Mouse (Mus musculus) heart, adult 2 months (tissue): Measurements from ENCODE around the gene Limd2. TPM values are rescaled to one million over a fixed set of nuclear protein-coding genes. Genes with fewer than 3 reads are reported as not detected.

Experiments used
- DNase-seq, 2 experiments: peaks; one replicate each; pipeline ENCODE4 v3.0.0; 2021
- H3K27ac ChIP-seq: fragments of 200-600 bp; 2 replicates; pipeline ENCODE4 v1.8.1; 2022
- H3K27me3 ChIP-seq: fragments of 200-500 bp; 2 replicates; pipeline ENCODE4 v1.6.1; 2012; ENCODE audit warnings: mild to moderate bottlenecking, low read length, inconsistent platforms, mixed read lengths; ENCODE audit not compliant: control insufficient read depth, insufficient read depth
- H3K36me3 ChIP-seq: fragments of 200-500 bp; 2 replicates; pipeline ENCODE4 v1.6.1; 2012; ENCODE audit warnings: low read length, inconsistent platforms; ENCODE audit not compliant: control insufficient read depth, insufficient read depth
- H3K4me1 ChIP-seq: fragments of 200-500 bp; 2 replicates; pipeline ENCODE4 v1.6.1; 2011; ENCODE audit warnings: low read length; ENCODE audit not compliant: control insufficient read depth, insufficient read depth
- H3K4me3 ChIP-seq: fragments of 200-600 bp; 2 replicates; pipeline ENCODE4 v1.8.1; 2022
- H3K79me2 ChIP-seq: fragments of 200-500 bp; replicated peaks from 2 replicates; pipeline ENCODE4 v1.6.1; 2012; ENCODE audit warnings: mild to moderate bottlenecking, inconsistent platforms, low read length, moderate library complexity, mixed read lengths; ENCODE audit not compliant: control insufficient read depth, insufficient read depth
- H3K9ac ChIP-seq: fragments of 200-500 bp; 2 replicates; pipeline ENCODE4 v1.6.1; 2012; ENCODE audit warnings: low read depth, mild to moderate bottlenecking, control low read depth, inconsistent platforms, low read length, mixed read lengths
- CTCF ChIP-seq: fragments of 200-600 bp; IDR thresholded peaks from 2 replicates; pipeline ENCODE4 v1.8.1; 2022; ENCODE audit warnings: antibody characterized with exemption, mild to moderate bottlenecking, moderate library complexity
- EP300 ChIP-seq: fragments of 200-500 bp; IDR thresholded peaks from 2 replicates; pipeline ENCODE4 v1.6.1; 2011; ENCODE audit warnings: low read depth, low read length, control low read depth; ENCODE audit not compliant: insufficient read depth
- POLR2A ChIP-seq: fragments of 200-500 bp; IDR thresholded peaks from 2 replicates; pipeline ENCODE4 v1.6.1; 2011; ENCODE audit warnings: mild to moderate bottlenecking, low read depth, low read length, control low read depth; ENCODE audit not compliant: insufficient read depth
- WGBS: fragments of 180-500 bp; shearing (Covaris S2); methylation state at CpG from one replicate; pipeline ENCODE4 v1.1.7; 2018; 5-methylcytosine and 5-hydroxymethylcytosine counted together
- intact Hi-C: fragments of 180-260 bp; cut with DNase I; formaldehyde crosslinking; loops from one replicate; pipeline ENCODE4 v1.15.1; 2025
- polyA plus RNA-seq: library from polyadenylated mRNA; depleted of rRNA; stranded (reverse); fragments of >200 nt; gene quantifications from 2 replicates; pipeline ENCODE4 v1.2.3, GENCODE M21; 2012
- total RNA-seq, 2 experiments: library from RNA; stranded (reverse); gene quantifications; 2 replicates each; pipeline ENCODE4 v1.2.3; 2021

Gene Limd2
- total and polyA plus RNA-seq, 3 experiments: 3.6 to 11.5 (median 4.7) TPM

GRCm38 (mm10) chr11:106158930-106159215, 1.8 kb downstream of the Limd2 start:
- Histone ChIP-seq H3K4me1 (peaks cover 5% of the 10 kb centered on the region), H3K4me3 (no peak overlapping the region), H3K9ac (peak overlapping the region; percentile 28), H3K36me3 (no peaks in the 10 kb centered on the region), H3K79me2 (no peaks in the 10 kb centered on the region), H3K27me3 (no peaks in the 10 kb centered on the region), H3K27ac (peak overlapping the region; percentile 70; the same call in 1 of the 2 replicates)
- no peak for TF ChIP-seq CTCF
- no peak for TF ChIP-seq POLR2A
- no peak for TF ChIP-seq EP300
- WGBS: 50% methylated on average over 9 of the region's 9 CpGs
- intact Hi-C loops: no loop called here
- DNase-seq: no peak

DNA sequence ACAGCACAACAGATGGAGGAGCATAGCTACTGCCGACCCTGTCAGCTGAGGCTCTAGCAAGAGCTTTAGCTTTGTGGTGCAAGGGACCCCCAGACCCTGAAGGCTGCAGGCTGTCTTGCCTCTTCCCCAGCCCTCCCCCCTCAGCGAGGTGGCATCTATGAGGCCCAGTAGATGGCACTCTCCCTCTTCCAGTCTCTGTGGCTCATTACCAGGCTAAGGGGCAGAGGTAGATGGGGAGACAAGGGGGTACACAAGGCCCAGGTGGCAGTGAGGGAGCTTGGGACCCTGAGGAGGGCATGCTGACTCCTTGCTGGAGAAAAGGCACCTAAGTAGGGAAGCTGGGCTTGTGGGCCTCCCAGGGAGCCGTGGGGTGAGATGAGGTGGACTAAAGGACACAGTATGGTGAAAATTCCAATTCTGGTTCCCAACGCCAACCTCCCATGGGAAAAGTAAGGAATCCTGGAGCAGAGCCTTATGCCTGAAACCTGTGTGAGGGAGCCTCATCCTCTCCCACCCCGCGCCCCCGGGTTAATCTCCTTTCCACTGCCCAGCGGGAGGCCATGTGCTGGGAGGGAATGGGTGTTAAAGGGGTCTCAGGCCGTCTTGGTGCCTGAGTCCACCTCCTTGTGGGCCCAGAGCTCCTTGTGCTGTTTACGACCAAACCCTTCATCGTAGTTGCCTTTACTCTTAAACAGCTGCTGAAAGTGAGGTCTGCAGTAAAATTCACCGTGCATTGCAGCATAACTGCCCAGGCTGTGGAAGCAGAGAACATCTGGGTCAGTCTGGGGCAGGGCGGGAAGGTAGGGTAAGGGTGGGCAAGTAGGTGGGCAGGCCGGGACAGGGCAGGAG, 2.4 kb downstream of the Limd2 start:
- Histone ChIP-seq H3K27ac (no peak overlapping the region), H3K4me3 (no peak overlapping the region), H3K27me3 (no peaks in the 10 kb centered on the region), H3K36me3 (no peaks in the 10 kb centered on the region), H3K9ac (peak overlapping the region; percentile 28), H3K79me2 (no peaks in the 10 kb centered on the region), H3K4me1 (peaks cover 3% of the 10 kb centered on the region)
- WGBS: 49% methylated on average over 14 of the region's 14 CpGs
- intact Hi-C loops: no loop called here
- no peak for DNase-seq
- TF ChIP-seq CTCF: peak; percentile 58
- TF ChIP-seq POLR2A: no peak
- TF ChIP-seq EP300: no peak

- intact Hi-C loops: no loop called here
- H3K36me3 ChIP-seq: no peaks in the 10 kb centered on the region
- DNase-seq: no peak
- no peak overlapping the region for H3K27ac ChIP-seq
- no peak overlapping the region for H3K4me3 ChIP-seq
- 76% methylated on average over 7 of the region's 7 CpGs for WGBS
- H3K27me3 ChIP-seq: no peaks in the 10 kb centered on the region
- H3K4me1 ChIP-seq: peaks cover 1% of the 10 kb centered on the region; the same call in 1 of the 2 replicates
- no peak overlapping the region for H3K9ac ChIP-seq
- no peak for TF ChIP-seq POLR2A
- TF ChIP-seq CTCF: no peak
- TF ChIP-seq EP300: no peak
- H3K79me2 ChIP-seq: no peaks in the 10 kb centered on the region
Observed at GRCm38 (mm10) chr11:106157154-106157553, 3.5 kb downstream of the Limd2 start.

DNA sequence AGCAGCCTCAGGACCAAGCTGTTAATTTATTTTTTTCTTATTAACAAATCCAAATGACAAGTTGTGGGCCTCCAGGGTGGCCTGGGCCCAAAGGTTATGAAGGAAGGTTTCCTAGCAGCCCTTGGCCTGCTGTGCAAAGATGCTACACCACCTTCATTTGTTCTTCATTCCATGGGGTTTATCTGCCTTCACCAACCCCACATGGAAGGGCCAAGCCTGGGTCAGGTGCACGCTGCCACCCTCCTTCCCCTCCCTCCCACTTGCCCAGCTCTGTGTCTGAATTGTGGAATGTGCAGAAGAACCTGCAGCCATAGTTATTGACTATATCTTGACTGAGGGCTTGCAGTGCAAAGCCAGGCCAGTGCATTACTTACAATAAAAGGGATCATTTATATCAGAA, 4.4 kb downstream of the Limd2 start:
- Histone ChIP-seq H3K27me3 (no peaks in the 10 kb centered on the region), H3K36me3 (no peaks in the 10 kb centered on the region), H3K4me3 (no peak overlapping the region), H3K79me2 (no peaks in the 10 kb centered on the region), H3K4me1 (peaks cover 1% of the 10 kb centered on the region; the same call in 1 of the 2 replicates), H3K9ac (no peak overlapping the region), H3K27ac (no peak overlapping the region)
- intact Hi-C loops: no loop called here
- WGBS: 78% methylated on average over 1 of the region's 1 CpGs
- DNase-seq: no peak
- TF ChIP-seq CTCF (no peak), EP300 (no peak), POLR2A (no peak)

DNA sequence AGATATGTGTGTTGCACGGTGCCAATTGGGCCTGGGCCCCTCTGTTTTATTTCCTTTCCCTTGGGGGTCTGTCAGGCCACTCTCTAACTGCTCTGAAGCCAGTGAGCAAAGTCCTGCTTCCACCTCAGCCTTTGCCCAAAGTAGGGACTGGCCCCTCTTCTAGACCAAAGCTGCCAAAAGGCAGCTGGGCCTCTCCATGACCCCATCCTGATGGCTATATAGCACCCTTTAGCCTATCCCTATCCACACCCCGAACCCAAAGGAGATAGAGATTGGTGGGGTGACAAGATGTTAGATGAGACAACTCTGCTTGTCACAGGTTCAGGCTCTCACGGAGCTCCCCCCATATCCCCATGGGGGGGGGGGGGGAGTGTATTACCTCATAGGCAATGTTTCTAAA, 4.9 kb downstream of the Limd2 start:
- intact Hi-C loops: no loop called here
- TF ChIP-seq POLR2A: no peak
- DNase-seq: no peak
- no peak overlapping the region for H3K9ac ChIP-seq
- H3K4me1 ChIP-seq: peaks cover 1% of the 10 kb centered on the region; the same call in 1 of the 2 replicates
- no peaks in the 10 kb centered on the region for H3K36me3 ChIP-seq
- WGBS: 53% methylated on average over 3 of the region's 3 CpGs
- no peaks in the 10 kb centered on the region for H3K27me3 ChIP-seq
- H3K4me3 ChIP-seq: no peak overlapping the region
- no peaks in the 10 kb centered on the region for H3K79me2 ChIP-seq
- H3K27ac ChIP-seq: no peak overlapping the region

DNA sequence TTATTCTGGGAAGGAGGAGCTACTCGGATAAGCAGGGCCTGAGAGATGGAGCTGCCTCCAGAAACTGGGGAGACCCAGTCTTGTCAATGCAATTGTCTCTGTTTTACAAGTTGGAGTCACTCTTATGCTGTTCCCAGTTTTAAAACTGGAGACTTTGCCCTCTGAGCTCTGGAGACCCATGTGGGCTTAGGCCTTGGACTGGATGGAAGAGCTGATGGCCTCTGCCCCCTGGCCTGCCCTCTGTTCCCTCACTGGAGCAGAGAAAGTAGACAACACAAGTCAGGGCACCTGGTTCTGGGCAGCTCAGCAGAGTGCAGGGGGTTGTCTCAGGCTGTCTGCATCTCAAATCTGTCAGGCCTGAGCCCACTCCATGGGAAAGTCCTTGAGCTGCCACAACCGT, 5.9 kb downstream of the Limd2 start:
- WGBS: 70% methylated on average over 2 of the region's 2 CpGs
- no peak for TF ChIP-seq POLR2A
- no peak for TF ChIP-seq EP300
- TF ChIP-seq CTCF: no peak
- H3K36me3 ChIP-seq: no peaks in the 10 kb centered on the region
- no peak for DNase-seq
- H3K79me2 ChIP-seq: no peaks in the 10 kb centered on the region
- no peak overlapping the region for H3K9ac ChIP-seq
- intact Hi-C loops: no loop called here
- H3K27ac ChIP-seq: no peak overlapping the region
- no peak overlapping the region for H3K4me3 ChIP-seq
- no peaks in the 10 kb centered on the region for H3K27me3 ChIP-seq
- H3K4me1 ChIP-seq: peaks cover 1% of the 10 kb centered on the region; the same call in 1 of the 2 replicates

- Histone ChIP-seq H3K27me3 (no peaks in the 10 kb centered on the region), H3K36me3 (no peaks in the 10 kb centered on the region), H3K4me3 (no peak overlapping the region), H3K4me1 (peaks cover 1% of the 10 kb centered on the region; the same call in 1 of the 2 replicates), H3K9ac (no peak overlapping the region), H3K79me2 (no peaks in the 10 kb centered on the region), H3K27ac (no peak overlapping the region)
- intact Hi-C loops: no loop called here
- WGBS: 73% methylated on average over 5 of the region's 5 CpGs
- DNase-seq: no peak
- TF ChIP-seq POLR2A (no peak), CTCF (no peak), EP300 (no peak)
Observed at GRCm38 (mm10) chr11:106154091-106154490, 6.6 kb downstream of the Limd2 start.
